Mouse (Mus musculus) forebrain, postnatal 0 days (tissue): ENCODE results near the gene Mmrn1. TPM values are rescaled to one million over a fixed set of nuclear protein-coding genes. Genes with fewer than 3 reads are reported as not detected.

ENCODE experiments used
- ATAC-seq: fragments of 200-750 bp; cut with Nextera tagmentation; 2 replicates; pipeline ENCODE4 v1.8.0; 2017; ENCODE audit warnings: mild to moderate bottlenecking, moderate library complexity
- DNase-seq: peaks from one replicate; pipeline ENCODE4 v3.0.0-alpha.2; 2015
- H3K27ac ChIP-seq: fragments of 300-500 bp; sonication (generic); 2 replicates; pipeline ENCODE4 v1.5.1; 2014; ENCODE audit warnings: low read depth, mild to moderate bottlenecking, antibody characterized with exemption, low read length, moderate library complexity, mixed read lengths
- H3K27me3 ChIP-seq: fragments of 300-500 bp; sonication (generic); 2 replicates; pipeline ENCODE4 v1.6.1; 2014; ENCODE audit warnings: mild to moderate bottlenecking, low read length, mixed read lengths; ENCODE audit not compliant: insufficient read depth
- H3K36me3 ChIP-seq: fragments of 300-500 bp; sonication (generic); 2 replicates; pipeline ENCODE4 v1.6.1; 2014; ENCODE audit warnings: mild to moderate bottlenecking, moderate library complexity; ENCODE audit not compliant: insufficient read depth
- H3K4me1 ChIP-seq: fragments of 300-500 bp; sonication (generic); 2 replicates; pipeline ENCODE4 v1.6.1; 2014; ENCODE audit warnings: antibody characterized with exemption; ENCODE audit not compliant: insufficient read depth
- H3K4me2 ChIP-seq: fragments of 300-500 bp; sonication (generic); 2 replicates; pipeline ENCODE4 v1.6.1; 2014; ENCODE audit warnings: low read depth, mild to moderate bottlenecking, moderate library complexity
- H3K4me3 ChIP-seq: fragments of 300-500 bp; sonication (generic); 2 replicates; pipeline ENCODE4 v1.5.1; 2014; ENCODE audit warnings: low read depth, low read length, mixed read lengths
- H3K9ac ChIP-seq: fragments of 300-500 bp; sonication (generic); 2 replicates; pipeline ENCODE4 v1.6.1; 2014; ENCODE audit warnings: mild to moderate bottlenecking
- H3K9me3 ChIP-seq: fragments of 300-500 bp; sonication (generic); 2 replicates; pipeline ENCODE4 v1.6.1; 2016; ENCODE audit warnings: low read length
- CTCF ChIP-seq: sonication (generic); IDR thresholded peaks from 2 replicates; pipeline ENCODE4 v1.5.1; 2016; ENCODE audit warnings: antibody characterized with exemption, control low read depth, low read depth
- WGBS: fragments of 180-500 bp; shearing (Covaris S2); extraction: QIAGEN DNeasy Blood & Tissue Kit; methylation state at CpG from one replicate; pipeline ENCODE4 v1.1.7; 2014; 5-methylcytosine and 5-hydroxymethylcytosine counted together
- polyA plus RNA-seq: library from polyadenylated mRNA; unstranded; fragments of >200 nt; fragmentation: Nextera tagmentation; extraction: Ambion mirVana; gene quantifications from 2 replicates; pipeline ENCODE4 v1.2.1, GENCODE M21; 2015
- total RNA-seq: library from RNA; depleted of rRNA; stranded (reverse); fragments of >200 nt; gene quantifications from 2 replicates; pipeline ENCODE4 v1.2.3, GENCODE M21; 2014

The Mmrn1 gene
- total and polyA plus RNA-seq, 2 experiments from 2014 or later = 1.0 to 2.1 TPM

DNA sequence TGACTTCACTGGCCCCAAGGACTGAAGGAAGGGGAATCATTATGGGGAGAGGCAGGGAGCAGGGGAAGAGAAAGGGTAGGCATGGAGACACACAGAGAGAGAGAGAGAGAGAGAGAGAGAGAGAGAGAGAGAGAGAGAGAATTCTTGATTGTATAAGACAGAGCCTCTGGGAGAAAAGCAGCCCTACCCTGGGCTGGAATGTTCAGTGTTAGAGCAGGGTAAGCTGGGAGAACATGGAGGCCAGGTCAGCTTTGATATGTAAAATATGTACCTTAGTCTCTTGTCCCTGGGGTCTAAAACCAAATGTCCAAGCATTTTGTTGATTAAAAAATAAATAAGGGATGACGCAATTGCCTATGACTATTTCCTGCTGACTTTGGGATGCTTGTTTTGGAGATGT lies 67.6 kb downstream of the Mmrn1 start:
- ATAC-seq = no peak
- no peaks in the 10 kb centered on the region for H3K4me1 ChIP-seq
- no peak for TF ChIP-seq CTCF

GRCm38 (mm10) chr6:60993386-60994108 lies 68.8 kb downstream of the Mmrn1 start:
- H3K4me1 ChIP-seq = no peaks in the 10 kb centered on the region
- H3K27ac ChIP-seq = no peak overlapping the region
- ATAC-seq (no peak), DNase-seq (no peak)
- H3K9me3 ChIP-seq = no peaks in the 10 kb centered on the region
- H3K4me3 ChIP-seq = no peak overlapping the region
- WGBS = 73% methylated on average over 4 of the region's 4 CpGs
- no peak overlapping the region for H3K9ac ChIP-seq
- no peaks in the 10 kb centered on the region for H3K27me3 ChIP-seq
- no peak overlapping the region for H3K4me2 ChIP-seq
- TF ChIP-seq CTCF = no peak
- no peaks in the 10 kb centered on the region for H3K36me3 ChIP-seq

More for the DNA sequence above, 67.6 kb downstream of the Mmrn1 start:
- 100% methylated on average over 1 of the region's 1 CpGs for WGBS
- Histone ChIP-seq H3K4me2 (no peak overlapping the region), H3K27me3 (no peaks in the 10 kb centered on the region), H3K9me3 (no peaks in the 10 kb centered on the region), H3K9ac (no peak overlapping the region), H3K36me3 (no peaks in the 10 kb centered on the region), H3K27ac (no peak overlapping the region), H3K4me3 (no peak overlapping the region)
- DNase-seq = no peak

GRCm38 (mm10) chr6:60994114-60994513 lies 69.3 kb downstream of the Mmrn1 start:
- no peak for ATAC-seq

GRCm38 (mm10) chr6:60994521-60994920 lies 69.7 kb downstream of the Mmrn1 start:
- Histone ChIP-seq H3K9ac (no peak overlapping the region), H3K4me3 (no peak overlapping the region), H3K4me2 (peak overlapping the region; percentile 17; the same call in 1 of the 2 replicates), H3K36me3 (no peaks in the 10 kb centered on the region), H3K4me1 (no peaks in the 10 kb centered on the region), H3K27me3 (no peaks in the 10 kb centered on the region), H3K9me3 (no peaks in the 10 kb centered on the region), H3K27ac (no peak overlapping the region)
- no peak for ATAC-seq
- no peak for DNase-seq
- TF ChIP-seq CTCF = no peak
- 45% methylated on average over 10 of the region's 10 CpGs for WGBS

More at GRCm38 (mm10) chr6:60994114-60994513, 69.3 kb downstream of the Mmrn1 start:
- TF ChIP-seq CTCF = no peak
- Histone ChIP-seq H3K27ac (no peak overlapping the region), H3K9ac (no peak overlapping the region), H3K4me1 (no peaks in the 10 kb centered on the region), H3K4me2 (peak overlapping the region; percentile 17; the same call in 1 of the 2 replicates), H3K27me3 (no peaks in the 10 kb centered on the region), H3K36me3 (no peaks in the 10 kb centered on the region), H3K4me3 (no peak overlapping the region), H3K9me3 (no peaks in the 10 kb centered on the region)
- DNase-seq = no peak
- WGBS = 10% methylated on average over 6 of the region's 6 CpGs

DNA sequence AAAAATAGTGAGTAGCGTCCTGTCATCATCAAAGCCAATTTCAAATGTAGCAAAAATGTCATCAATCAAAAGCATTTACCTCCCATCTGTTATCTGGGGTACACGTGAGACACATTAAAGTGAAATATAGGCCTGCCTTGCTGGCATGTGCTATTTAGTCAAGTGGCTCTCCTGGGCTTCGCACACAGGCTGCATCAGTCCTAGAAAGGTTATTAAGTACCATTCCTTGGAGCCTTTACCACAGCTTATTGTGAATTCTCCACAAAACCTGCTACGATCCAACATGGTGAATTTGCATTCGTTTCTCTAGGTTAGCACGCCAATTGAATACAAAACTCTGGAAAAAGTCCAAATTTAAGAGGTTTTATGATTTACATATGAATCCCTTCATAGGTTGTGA lies 70.8 kb downstream of the Mmrn1 start:
- no peak for ATAC-seq
- 24% methylated on average over 6 of the region's 6 CpGs for WGBS
- Histone ChIP-seq H3K27ac (no peak overlapping the region), H3K36me3 (no peaks in the 10 kb centered on the region), H3K4me2 (no peak overlapping the region), H3K4me1 (no peaks in the 10 kb centered on the region), H3K4me3 (no peak overlapping the region), H3K27me3 (no peaks in the 10 kb centered on the region), H3K9ac (no peak overlapping the region), H3K9me3 (no peaks in the 10 kb centered on the region)
- no peak for TF ChIP-seq CTCF
- DNase-seq = no peak

GRCm38 (mm10) chr6:60996328-60996727 lies 71.6 kb downstream of the Mmrn1 start:
- H3K9me3 ChIP-seq = no peaks in the 10 kb centered on the region
- no peak overlapping the region for H3K9ac ChIP-seq
- no peaks in the 10 kb centered on the region for H3K36me3 ChIP-seq
- WGBS = 73% methylated on average over 1 of the region's 1 CpGs
- no peak overlapping the region for H3K4me3 ChIP-seq
- H3K4me2 ChIP-seq = no peak overlapping the region
- no peak overlapping the region for H3K27ac ChIP-seq
- no peak for DNase-seq
- no peak for TF ChIP-seq CTCF
- ATAC-seq = no peak
- H3K4me1 ChIP-seq = no peaks in the 10 kb centered on the region
- no peaks in the 10 kb centered on the region for H3K27me3 ChIP-seq

DNA sequence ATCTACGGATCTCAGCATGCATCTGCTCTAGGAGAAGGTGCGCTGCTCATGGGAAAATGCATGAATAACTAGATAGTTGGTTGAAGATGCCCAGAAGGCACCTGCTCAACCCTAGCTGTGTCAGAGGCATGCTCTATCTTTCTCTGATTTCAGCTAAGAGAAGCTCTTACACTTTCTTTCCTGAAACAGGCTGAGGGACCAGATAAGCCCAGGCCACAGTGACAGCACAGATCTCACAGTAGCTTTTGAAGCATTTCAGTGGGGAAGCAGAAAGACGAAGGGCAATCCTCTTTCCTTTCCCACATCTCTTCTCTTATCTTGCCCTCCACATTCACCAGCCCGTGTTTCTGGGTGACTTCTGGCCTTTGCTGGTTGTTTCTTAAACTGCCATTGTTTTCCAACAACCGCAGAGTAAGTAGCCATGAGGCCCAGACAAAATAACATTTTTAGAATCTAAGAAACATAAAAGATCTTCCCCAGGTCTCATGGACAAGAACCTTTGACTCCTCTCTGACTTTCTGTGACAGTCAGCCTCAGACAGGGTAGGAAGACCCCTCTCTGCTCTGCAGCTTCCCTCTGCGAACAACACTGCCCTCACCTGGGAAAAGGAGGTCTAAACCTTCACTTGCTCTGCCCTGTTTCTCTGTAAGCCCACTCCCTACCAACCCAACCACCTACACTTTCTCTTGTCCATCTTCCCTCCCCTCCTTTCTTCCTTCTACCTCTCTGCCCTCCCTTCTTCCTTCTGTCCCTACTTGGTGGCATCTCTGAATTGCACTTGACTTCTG lies 76.4 kb downstream of the Mmrn1 start:
- ATAC-seq (no peak), DNase-seq (no peak)
- Histone ChIP-seq H3K9ac (no peak overlapping the region), H3K27ac (no peak overlapping the region), H3K9me3 (no peaks in the 10 kb centered on the region), H3K27me3 (no peaks in the 10 kb centered on the region), H3K36me3 (no peaks in the 10 kb centered on the region), H3K4me1 (no peaks in the 10 kb centered on the region), H3K4me3 (no peak overlapping the region), H3K4me2 (no peak overlapping the region)
- 89% methylated on average over 6 of the region's 6 CpGs for WGBS
- no peak for TF ChIP-seq CTCF
